In the genomic region with DNA sequence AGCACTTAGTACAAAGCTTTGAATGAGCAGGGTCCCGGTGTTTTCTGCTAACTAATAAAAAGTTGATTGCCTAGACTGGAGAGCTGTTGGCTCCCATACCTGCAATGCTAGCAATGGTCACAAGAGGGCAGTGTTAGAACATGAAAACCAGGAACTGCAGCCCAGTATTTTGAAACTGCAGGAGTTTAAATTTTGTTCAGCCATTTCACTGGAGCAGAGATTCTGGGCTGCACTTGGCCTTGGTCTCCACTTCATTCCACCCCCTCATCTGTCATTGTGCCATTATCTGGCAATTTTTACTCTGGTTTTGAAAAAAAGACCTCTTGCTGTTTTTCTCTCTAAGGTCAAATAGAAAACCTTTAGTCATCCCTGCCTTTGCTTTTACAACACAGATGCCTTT, we compare ENCODE assay signal across 9 mouse cellular contexts. TPM values are rescaled to one million over a fixed set of nuclear protein-coding genes. Genes with fewer than 3 reads are reported as not detected.
DNase-seq lines count a peak whose midpoint lies in the region; ATAC-seq lines count a peak whose summit lies in the region.
"Had no signal": no experiment of that assay in that cellular context is flagged by ENCODE, and none has a peak within 500 bp of the region (broad histone marks: within the 10 kb centered on the region; RNA-seq: fewer than 3 reads in every experiment).

No protein-coding gene starts in this region.

- H3K4me3 ChIP-seq in embryonic facial prominence, embryonic 11.5 days (ENCODE audit: low read depth, low read length) = no peak overlapping the region
- H3K4me3 ChIP-seq in heart, embryonic 10.5 days = no peak overlapping the region
- H3K4me3 ChIP-seq: liver, embryonic 15.5 days had no signal

- H3K36me3 ChIP-seq in embryonic facial prominence, embryonic 11.5 days (replicated peaks; ENCODE audit: control insufficient read depth, insufficient read depth, low read depth, low read length) = no peaks in the 10 kb centered on the region
- H3K36me3 ChIP-seq in heart, embryonic 10.5 days = no peaks in the 10 kb centered on the region
- H3K36me3 ChIP-seq: liver, embryonic 15.5 days had no signal

- 26% methylated on average over 1 of the region's 1 CpGs for WGBS in embryonic facial prominence, embryonic 11.5 days
- 38% methylated on average over 1 of the region's 1 CpGs for WGBS in heart, embryonic 10.5 days

- ATAC-seq in CD4-positive, CD25-positive, alpha-beta regulatory T cell, adult 4 months = peak; percentile 56
- no peak for ATAC-seq in embryonic facial prominence, embryonic 11.5 days (replicated peaks; ENCODE audit: insufficient number of reproducible peaks, low FRiP score, low TSS enrichment, low read depth)

- no peaks in the 10 kb centered on the region for H3K9me3 ChIP-seq in embryonic facial prominence, embryonic 11.5 days (replicated peaks; ENCODE audit: control insufficient read depth, low read length)
- H3K9me3 ChIP-seq in heart, embryonic 10.5 days = no peaks in the 10 kb centered on the region
- H3K9me3 ChIP-seq: liver, embryonic 15.5 days had no signal

- H3K27me3 ChIP-seq in embryonic facial prominence, embryonic 11.5 days (ENCODE audit: control insufficient read depth, insufficient read depth, low read length) = no peaks in the 10 kb centered on the region
- 0 out of 2 replicates have a peak, but pooled peaks cover 6% of the 10 kb centered on the region for H3K27me3 ChIP-seq in heart, embryonic 10.5 days (ENCODE audit: insufficient read depth, poor library complexity, severe bottlenecking)
- H3K27me3 ChIP-seq: liver, embryonic 15.5 days had no signal

- no peak overlapping the region for H3K27ac ChIP-seq in embryonic facial prominence, embryonic 11.5 days (replicated peaks; ENCODE audit: low read depth, low read length)
- peak overlapping the region; percentile 57; the same call in 1 of the 2 replicates for H3K27ac ChIP-seq in heart, embryonic 10.5 days
- H3K27ac ChIP-seq: liver, embryonic 15.5 days had no signal

- DNase-seq in adrenal gland, adult 8-10 months = peak; percentile 75
- DNase-seq in embryonic facial prominence, embryonic 11.5 days (ENCODE audit: low spot score) = peak; percentile 86
- DNase-seq in heart, embryonic 10.5 days (ENCODE audit: low spot score) = peak; percentile 86
- peak; percentile 86 to 87 for DNase-seq in kidney, postnatal 4 days
- DNase-seq in lung, adult 18-20 months = peak; percentile 59 to 76
- peak; percentile 59 for DNase-seq in ovary, adult 18-20 months (ENCODE audit: low spot score)
- peak; percentile 84 for DNase-seq in thymus, postnatal 0 days (ENCODE audit: low spot score)

- H3K4me2 ChIP-seq in embryonic facial prominence, embryonic 11.5 days (ENCODE audit: low read depth, low read length) = no peak overlapping the region
- H3K4me2 ChIP-seq: liver, embryonic 15.5 days had no signal

- no peak overlapping the region for H3K9ac ChIP-seq in embryonic facial prominence, embryonic 11.5 days (replicated peaks; ENCODE audit: low read length)
- H3K9ac ChIP-seq: liver, embryonic 15.5 days had no signal

- no peaks in the 10 kb centered on the region for H3K4me1 ChIP-seq in embryonic facial prominence, embryonic 11.5 days (ENCODE audit: control insufficient read depth, insufficient read depth, low read length)
- peaks cover 10% of the 10 kb centered on the region; the same call in 1 of the 2 replicates for H3K4me1 ChIP-seq in heart, embryonic 10.5 days
- H3K4me1 ChIP-seq: liver, embryonic 15.5 days had no signal

RNA-seq across cellular contexts. Expression of a gene that starts 57.2 kb away (rescaled TPM):
- 1 to 10 TPM; 4.0 to 8.2 TPM for polyA plus RNA-seq in CD4-positive, CD25-positive, alpha-beta regulatory T cell, adult 4 months (2017; shearing (Covaris generic))
- 100 to 1,000 TPM; 138 to 583 (median 298) TPM for total RNA-seq in adrenal gland, adult 8-10 months (2022)
- 2.0 and 3.6 TPM in 2 replicates for polyA plus RNA-seq in embryonic facial prominence, embryonic 11.5 days (2014; fragmentation: Nextera tagmentation; extraction: Ambion mirVana)
- 2.8 and 3.1 TPM in 2 replicates for polyA plus RNA-seq in heart, embryonic 10.5 days (2016; fragmentation: Nextera tagmentation; extraction: Ambion mirVana)
- polyA plus RNA-seq in thymus, postnatal 0 days (2015; fragmentation: Nextera tagmentation; extraction: Ambion mirVana) = 4.2 and 4.4 TPM in 2 replicates
